ENCODE assay signal across 18 mouse cellular contexts in genomic region chr2:11738794-11739193, GRCm38 (mm10). TPM values are rescaled to one million over a fixed set of nuclear protein-coding genes. Genes with fewer than 3 reads are reported as not detected.
DNase-seq lines count a peak whose midpoint lies in the region; ATAC-seq and TF ChIP-seq lines count a peak whose summit lies in the region.
"Had no signal": no experiment of that assay in that cellular context is flagged by ENCODE, and none has a peak within 500 bp of the region (broad histone marks: within the 10 kb centered on the region; RNA-seq: fewer than 3 reads in every experiment).

No protein-coding gene starts in this region.

- H3K27me3 ChIP-seq in forebrain, embryonic 14.5 days (replicated peaks; ENCODE audit: control insufficient read depth, insufficient read depth, low read length) = no peaks in the 10 kb centered on the region
- H3K27me3 ChIP-seq in forebrain, embryonic 11.5 days (ENCODE audit: control insufficient read depth, insufficient read depth, low read length) = no peaks in the 10 kb centered on the region
- no peaks in the 10 kb centered on the region for H3K27me3 ChIP-seq in kidney, postnatal 0 days (ENCODE audit: insufficient read depth, low read length)
- no peaks in the 10 kb centered on the region for H3K27me3 ChIP-seq in stomach, embryonic 14.5 days (ENCODE audit: control insufficient read depth, insufficient read depth, low read length)
- no peaks in the 10 kb centered on the region for H3K27me3 ChIP-seq in stomach, postnatal 0 days (ENCODE audit: control insufficient read depth, insufficient read depth, low read length)
- no peaks in the 10 kb centered on the region for H3K27me3 ChIP-seq in stomach, embryonic 16.5 days (ENCODE audit: control insufficient read depth, insufficient read depth, low read length)
- H3K27me3 ChIP-seq in kidney, embryonic 14.5 days (ENCODE audit: control insufficient read depth, insufficient read depth, low read length) = no peaks in the 10 kb centered on the region
- H3K27me3 ChIP-seq: kidney, embryonic 15.5 days; limb, embryonic 15.5 days had no signal

- H3K27ac ChIP-seq in forebrain, embryonic 14.5 days (ENCODE audit: low read depth, low read length) = no peak overlapping the region
- H3K27ac ChIP-seq in forebrain, embryonic 11.5 days (ENCODE audit: low read depth, low read length) = no peak overlapping the region
- no peak overlapping the region for H3K27ac ChIP-seq in kidney, postnatal 0 days
- H3K27ac ChIP-seq in stomach, embryonic 14.5 days (ENCODE audit: low read length) = no peak overlapping the region
- H3K27ac ChIP-seq in stomach, postnatal 0 days (replicated peaks) = no peak overlapping the region
- no peak overlapping the region for H3K27ac ChIP-seq in stomach, embryonic 16.5 days (ENCODE audit: low read length)
- no peak overlapping the region for H3K27ac ChIP-seq in kidney, embryonic 14.5 days (ENCODE audit: low read depth, low read length)
- H3K27ac ChIP-seq: kidney, embryonic 15.5 days; limb, embryonic 15.5 days had no signal

- 0 out of 2 replicates have a peak, but pooled peaks have one; percentile 11 for ATAC-seq in forebrain, embryonic 14.5 days
- no peak for ATAC-seq in forebrain, embryonic 11.5 days (replicated peaks; ENCODE audit: low FRiP score)
- 0 out of 2 replicates have a peak, but pooled peaks have one; percentile 40 for ATAC-seq in kidney, postnatal 0 days (replicated peaks; ENCODE audit: low FRiP score, low read depth)
- 0 out of 2 replicates have a peak, but pooled peaks have one; percentile 23 for ATAC-seq in stomach, embryonic 14.5 days (ENCODE audit: insufficient number of reproducible peaks, insufficient read depth, low FRiP score, low read depth)
- ATAC-seq in stomach, postnatal 0 days (ENCODE audit: low FRiP score, low TSS enrichment) = no peak
- ATAC-seq in stomach, embryonic 16.5 days (ENCODE audit: insufficient read depth, low FRiP score) = peak; percentile 37; the same call in 1 of the 2 replicates
- ATAC-seq in kidney, embryonic 14.5 days (ENCODE audit: low FRiP score, low TSS enrichment) = no peak

- no peak for TF ChIP-seq CTCF in kidney, postnatal 0 days (IDR thresholded peaks at IDR 0.05; ENCODE audit: low read depth)
- TF ChIP-seq CTCF in stomach, postnatal 0 days (IDR thresholded peaks at IDR 0.05; ENCODE audit: low read depth) = no peak

- TF ChIP-seq EP300 in stomach, postnatal 0 days (optimal IDR thresholded peaks at IDR 0.05) = no peak

- H3K36me3 ChIP-seq in forebrain, embryonic 14.5 days (ENCODE audit: control insufficient read depth, insufficient read depth, low read length) = peaks cover 39% of the 10 kb centered on the region
- peaks cover 2% of the 10 kb centered on the region; the same call in 1 of the 2 replicates for H3K36me3 ChIP-seq in forebrain, embryonic 11.5 days (ENCODE audit: control insufficient read depth, insufficient read depth, low read length)
- peaks cover 29% of the 10 kb centered on the region for H3K36me3 ChIP-seq in kidney, postnatal 0 days (ENCODE audit: insufficient read depth, low read length)
- H3K36me3 ChIP-seq in stomach, embryonic 14.5 days (ENCODE audit: control insufficient read depth, insufficient read depth, low read length) = peaks cover 34% of the 10 kb centered on the region
- H3K36me3 ChIP-seq in stomach, postnatal 0 days (ENCODE audit: control insufficient read depth, insufficient read depth, low read length) = peaks cover 15% of the 10 kb centered on the region
- H3K36me3 ChIP-seq in stomach, embryonic 16.5 days (ENCODE audit: control insufficient read depth, insufficient read depth, low read length) = peaks cover 20% of the 10 kb centered on the region
- H3K36me3 ChIP-seq in kidney, embryonic 14.5 days (ENCODE audit: control insufficient read depth, insufficient read depth, low read length) = peaks cover 36% of the 10 kb centered on the region

- no peak overlapping the region for H3K4me3 ChIP-seq in forebrain, embryonic 14.5 days (ENCODE audit: low read depth, low read length)
- no peak overlapping the region for H3K4me3 ChIP-seq in forebrain, embryonic 11.5 days (ENCODE audit: low read depth, low read length)
- no peak overlapping the region for H3K4me3 ChIP-seq in kidney, postnatal 0 days (replicated peaks; ENCODE audit: low read depth, low read length)
- H3K4me3 ChIP-seq in stomach, embryonic 14.5 days (ENCODE audit: low read depth, low read length) = no peak overlapping the region
- H3K4me3 ChIP-seq in stomach, postnatal 0 days (ENCODE audit: low read depth, low read length) = no peak overlapping the region
- H3K4me3 ChIP-seq in stomach, embryonic 16.5 days (replicated peaks; ENCODE audit: low read length) = no peak overlapping the region
- H3K4me3 ChIP-seq in kidney, embryonic 14.5 days (ENCODE audit: low read length) = no peak overlapping the region
- H3K4me3 ChIP-seq: kidney, embryonic 15.5 days; limb, embryonic 15.5 days had no signal

- no peak for DNase-seq in forebrain, embryonic 14.5 days (ENCODE audit: low spot score)
- no peak for DNase-seq in forebrain, embryonic 11.5 days (ENCODE audit: low spot score)
- DNase-seq in kidney, postnatal 0 days (ENCODE audit: low spot score) = no peak
- DNase-seq in kidney, postnatal 14 days = no peak
- no peak for DNase-seq in stomach, postnatal 0 days (ENCODE audit: low spot score)
- DNase-seq: adrenal gland, postnatal 25 days; cerebellum, adult 11 months; cerebellum, postnatal 25 days; embryo, embryonic 11 days; lung, postnatal 10 days; right cerebral cortex, postnatal 25 days; thymus, postnatal 25 days had no signal

- no peaks in the 10 kb centered on the region for H3K9me3 ChIP-seq in forebrain, embryonic 14.5 days (replicated peaks; ENCODE audit: control insufficient read depth, low read length)
- H3K9me3 ChIP-seq in forebrain, embryonic 11.5 days (ENCODE audit: control insufficient read depth, low read length) = no peaks in the 10 kb centered on the region
- no peaks in the 10 kb centered on the region for H3K9me3 ChIP-seq in kidney, postnatal 0 days (replicated peaks; ENCODE audit: low read length)
- no peaks in the 10 kb centered on the region for H3K9me3 ChIP-seq in stomach, embryonic 14.5 days (ENCODE audit: control insufficient read depth, low read depth, low read length)
- H3K9me3 ChIP-seq in stomach, postnatal 0 days (ENCODE audit: control insufficient read depth, low read length) = no peaks in the 10 kb centered on the region
- no peaks in the 10 kb centered on the region for H3K9me3 ChIP-seq in stomach, embryonic 16.5 days (replicated peaks; ENCODE audit: control insufficient read depth, low read length)
- H3K9me3 ChIP-seq in kidney, embryonic 14.5 days (ENCODE audit: control insufficient read depth, low read length) = no peaks in the 10 kb centered on the region
- H3K9me3 ChIP-seq: G1E; kidney, embryonic 15.5 days; limb, embryonic 15.5 days had no signal

- no peak overlapping the region for H3K4me2 ChIP-seq in forebrain, embryonic 14.5 days (ENCODE audit: low read length)
- no peak overlapping the region for H3K4me2 ChIP-seq in forebrain, embryonic 11.5 days (ENCODE audit: low read depth, low read length, severe bottlenecking)
- H3K4me2 ChIP-seq in kidney, postnatal 0 days (ENCODE audit: low read length) = no peak overlapping the region
- no peak overlapping the region for H3K4me2 ChIP-seq in stomach, embryonic 14.5 days (replicated peaks; ENCODE audit: low read depth, low read length)
- no peak overlapping the region for H3K4me2 ChIP-seq in stomach, postnatal 0 days (replicated peaks; ENCODE audit: low read depth)
- H3K4me2 ChIP-seq in stomach, embryonic 16.5 days (ENCODE audit: low read depth, low read length) = no peak overlapping the region
- no peak overlapping the region for H3K4me2 ChIP-seq in kidney, embryonic 14.5 days (replicated peaks; ENCODE audit: low read depth, low read length)
- H3K4me2 ChIP-seq: kidney, embryonic 15.5 days; limb, embryonic 15.5 days had no signal

- no peaks in the 10 kb centered on the region for H3K4me1 ChIP-seq in forebrain, embryonic 14.5 days (ENCODE audit: control insufficient read depth, insufficient read depth, low read length)
- no peaks in the 10 kb centered on the region for H3K4me1 ChIP-seq in forebrain, embryonic 11.5 days (replicated peaks; ENCODE audit: control insufficient read depth, insufficient read depth, low read length)
- no peaks in the 10 kb centered on the region for H3K4me1 ChIP-seq in kidney, postnatal 0 days (replicated peaks; ENCODE audit: insufficient read depth, low read length)
- no peaks in the 10 kb centered on the region for H3K4me1 ChIP-seq in stomach, embryonic 14.5 days (ENCODE audit: control insufficient read depth, insufficient read depth, low read length)
- H3K4me1 ChIP-seq in stomach, postnatal 0 days (replicated peaks; ENCODE audit: control insufficient read depth, insufficient read depth) = no peaks in the 10 kb centered on the region
- H3K4me1 ChIP-seq in stomach, embryonic 16.5 days (ENCODE audit: control insufficient read depth, insufficient read depth, low read length) = no peaks in the 10 kb centered on the region
- H3K4me1 ChIP-seq in kidney, embryonic 14.5 days (ENCODE audit: control insufficient read depth, insufficient read depth, low read length) = no peaks in the 10 kb centered on the region
- H3K4me1 ChIP-seq: kidney, embryonic 15.5 days; limb, embryonic 15.5 days had no signal

- WGBS in forebrain, embryonic 14.5 days = 85% methylated on average over 3 of the region's 3 CpGs
- WGBS in forebrain, embryonic 11.5 days = 89% methylated on average over 3 of the region's 3 CpGs
- 90% methylated on average over 3 of the region's 3 CpGs for WGBS in kidney, postnatal 0 days
- 88% methylated on average over 3 of the region's 3 CpGs for WGBS in stomach, embryonic 14.5 days
- WGBS in stomach, postnatal 0 days = 87% methylated on average over 3 of the region's 3 CpGs
- WGBS in stomach, embryonic 16.5 days = 84% methylated on average over 3 of the region's 3 CpGs
- 89% methylated on average over 3 of the region's 3 CpGs for WGBS in kidney, embryonic 14.5 days

- no peak overlapping the region for H3K9ac ChIP-seq in forebrain, embryonic 14.5 days (ENCODE audit: low read length)
- no peak overlapping the region for H3K9ac ChIP-seq in forebrain, embryonic 11.5 days (ENCODE audit: low read length)
- H3K9ac ChIP-seq in kidney, postnatal 0 days (ENCODE audit: low read depth, low read length) = no peak overlapping the region
- H3K9ac ChIP-seq in stomach, embryonic 14.5 days (replicated peaks; ENCODE audit: low read depth, low read length) = no peak overlapping the region
- H3K9ac ChIP-seq in stomach, postnatal 0 days (ENCODE audit: low read length) = no peak overlapping the region
- no peak overlapping the region for H3K9ac ChIP-seq in stomach, embryonic 16.5 days (ENCODE audit: low read length)
- H3K9ac ChIP-seq in kidney, embryonic 14.5 days (ENCODE audit: low read depth, low read length) = no peak overlapping the region
- H3K9ac ChIP-seq: kidney, embryonic 15.5 days; limb, embryonic 15.5 days had no signal

RNA-seq across cellular contexts. Expression of gene Il15ra, which starts 33.7 kb away (rescaled TPM):
- polyA plus RNA-seq in forebrain, embryonic 14.5 days (2014; fragmentation: Nextera tagmentation; extraction: Ambion mirVana) = 0.53 and 0.63 TPM in 2 replicates
- 0.13 and 0.25 TPM in 2 replicates for polyA plus RNA-seq in forebrain, embryonic 11.5 days (2014; fragmentation: Nextera tagmentation; extraction: Ambion mirVana)
- 4.1 and 4.3 TPM in 2 replicates for polyA plus RNA-seq in kidney, postnatal 0 days (2015; fragmentation: Nextera tagmentation; extraction: Ambion mirVana)
- 0.80 and 1.5 TPM in 2 replicates for polyA plus RNA-seq in stomach, embryonic 14.5 days (2014; fragmentation: Nextera tagmentation; extraction: Ambion mirVana)
- polyA plus RNA-seq in stomach, postnatal 0 days (2015; fragmentation: Nextera tagmentation; extraction: Ambion mirVana) = 2.5 and 3.4 TPM in 2 replicates
- 1.8 and 3.2 TPM in 2 replicates for polyA plus RNA-seq in stomach, embryonic 16.5 days (2015; fragmentation: Nextera tagmentation; extraction: Ambion mirVana)
- polyA plus RNA-seq in kidney, embryonic 14.5 days (2014; fragmentation: Nextera tagmentation; extraction: Ambion mirVana) = 0.99 and 1.5 TPM in 2 replicates
- polyA plus RNA-seq: G1E had no signal

RNA-seq across cellular contexts. Expression of gene Fbh1, which starts 38.6 kb away (rescaled TPM):
- polyA plus RNA-seq in forebrain, embryonic 14.5 days (2014; fragmentation: Nextera tagmentation; extraction: Ambion mirVana) = 119 and 137 TPM in 2 replicates
- polyA plus RNA-seq in forebrain, embryonic 11.5 days (2014; fragmentation: Nextera tagmentation; extraction: Ambion mirVana) = 122 and 127 TPM in 2 replicates
- polyA plus RNA-seq in kidney, postnatal 0 days (2015; fragmentation: Nextera tagmentation; extraction: Ambion mirVana) = 103 and 117 TPM in 2 replicates
- polyA plus RNA-seq in stomach, embryonic 14.5 days (2014; fragmentation: Nextera tagmentation; extraction: Ambion mirVana) = 131 and 136 TPM in 2 replicates
- 53.3 and 54.4 TPM in 2 replicates for polyA plus RNA-seq in stomach, postnatal 0 days (2015; fragmentation: Nextera tagmentation; extraction: Ambion mirVana)
- 120 and 125 TPM in 2 replicates for polyA plus RNA-seq in stomach, embryonic 16.5 days (2015; fragmentation: Nextera tagmentation; extraction: Ambion mirVana)
- 85.1 and 126 TPM in 2 replicates for polyA plus RNA-seq in kidney, embryonic 14.5 days (2014; fragmentation: Nextera tagmentation; extraction: Ambion mirVana)

RNA-seq across cellular contexts. Expression of gene Ankrd16, which starts 38.9 kb away (rescaled TPM):
- 23.7 and 24.8 TPM in 2 replicates for polyA plus RNA-seq in forebrain, embryonic 14.5 days (2014; fragmentation: Nextera tagmentation; extraction: Ambion mirVana)
- polyA plus RNA-seq in forebrain, embryonic 11.5 days (2014; fragmentation: Nextera tagmentation; extraction: Ambion mirVana) = 33.2 and 34.8 TPM in 2 replicates
- 31.0 and 34.5 TPM in 2 replicates for polyA plus RNA-seq in kidney, postnatal 0 days (2015; fragmentation: Nextera tagmentation; extraction: Ambion mirVana)
- polyA plus RNA-seq in stomach, embryonic 14.5 days (2014; fragmentation: Nextera tagmentation; extraction: Ambion mirVana) = 37.4 and 38.8 TPM in 2 replicates
- polyA plus RNA-seq in stomach, postnatal 0 days (2015; fragmentation: Nextera tagmentation; extraction: Ambion mirVana) = 20.4 and 21.2 TPM in 2 replicates
- polyA plus RNA-seq in stomach, embryonic 16.5 days (2015; fragmentation: Nextera tagmentation; extraction: Ambion mirVana) = 46.3 and 49.2 TPM in 2 replicates
- polyA plus RNA-seq in kidney, embryonic 14.5 days (2014; fragmentation: Nextera tagmentation; extraction: Ambion mirVana) = 32.9 and 34.2 TPM in 2 replicates

Comparison
In these comparisons a context has a peak if more than half of its experiments do, and no peak if none do; other contexts are left out.
1. ATAC-seq: peak in forebrain, embryonic 14.5 days (single experiment), kidney, postnatal 0 days (single experiment), stomach, embryonic 14.5 days (single experiment) and stomach, embryonic 16.5 days (single experiment); none in forebrain, embryonic 11.5 days (single experiment), stomach, postnatal 0 days (single experiment) and kidney, embryonic 14.5 days (single experiment).